In genomic region chr19:10714682-10715475, GRCm38 (mm10) we compare ENCODE assay signal across 9 mouse cellular contexts. TPM values are rescaled to one million over a fixed set of nuclear protein-coding genes. Genes with fewer than 3 reads are reported as not detected.
DNase-seq lines count a peak whose midpoint lies in the region; ATAC-seq and TF ChIP-seq lines count a peak whose summit lies in the region.
"Had no signal": no experiment of that assay in that cellular context is flagged by ENCODE, and none has a peak within 500 bp of the region (broad histone marks: within the 10 kb centered on the region; RNA-seq: fewer than 3 reads in every experiment).

No protein-coding gene starts in this region.

- H3K4me3 ChIP-seq in E14TG2a.4 (replicated peaks; ENCODE audit: low read length): no peak overlapping the region
- H3K4me3 ChIP-seq: liver, embryonic 13.5 days had no signal

- peak; percentile 84 for TF ChIP-seq CTCF in E14TG2a.4 (conservative IDR thresholded peaks at IDR 0.05; ENCODE audit: low read length)

- peaks cover 43% of the 10 kb centered on the region for H3K36me3 ChIP-seq in E14TG2a.4 (ENCODE audit: insufficient read depth, low read length)

- intact Hi-C loops in heart, postnatal 14 days (cut with DNase I): loop anchor here (2.0 kb wide), 1 partner anchor 116 kb away; the partner anchor contains the start of gene Cd6

- no peaks in the 10 kb centered on the region; the same call in 1 of the 2 replicates for H3K27me3 ChIP-seq in E14TG2a.4 (ENCODE audit: insufficient read depth, low read length)
- H3K27me3 ChIP-seq: liver, embryonic 13.5 days had no signal

- peaks cover 30% of the 10 kb centered on the region for H3K4me1 ChIP-seq in E14TG2a.4 (replicated peaks; ENCODE audit: low read depth, low read length)

- no peaks in the 10 kb centered on the region for H3K9me3 ChIP-seq in E14TG2a.4 (ENCODE audit: low read length)
- H3K9me3 ChIP-seq: liver, embryonic 13.5 days had no signal

- DNase-seq in adipocyte (ENCODE audit: low spot score): peak; percentile 80
- DNase-seq in embryo, embryonic 11.5 days (ENCODE audit: low read depth, low spot score): peak; percentile 65
- DNase-seq in heart, postnatal 14 days: peak; percentile 79 to 84
- peak; percentile 56 to 62 for DNase-seq in layer of hippocampus, adult 8-10 months (ENCODE audit: low spot score in 2 of 2)
- peak; percentile 83 for DNase-seq in lung, postnatal 14 days
- DNase-seq in right cerebral cortex, postnatal 25 days: peak; percentile 78
- DNase-seq: liver, embryonic 13.5 days had no signal

- no peak for ATAC-seq in monocyte, adult 5-6 weeks (replicated peaks; ENCODE audit: insufficient number of reproducible peaks, low FRiP score, low TSS enrichment, poor library complexity, severe bottlenecking)

RNA-seq across cellular contexts. Expression of gene Cd5, which starts 23.9 kb away (rescaled TPM):
- 1 to 10 TPM in 1 of 2 experiments, under 1 TPM in 1; 0.36 to 4.9 TPM for total RNA-seq in heart, postnatal 14 days (2021)
- under 1 TPM in 3 of 4 experiments, not detected in 1; 0.14 to 0.59 (median 0.58) TPM for total RNA-seq in layer of hippocampus, adult 8-10 months (2022)
- 1.0 to 3.1 TPM in 2 of 3 replicates, not detected in the other for total RNA-seq in monocyte, adult 5-6 weeks (2017)

RNA-seq across cellular contexts. Expression of gene Vps37c, which starts 26.3 kb away (rescaled TPM):
- total RNA-seq in heart, postnatal 14 days (2021): 10 to 100 TPM; 18.6 to 20.0 TPM
- total RNA-seq in layer of hippocampus, adult 8-10 months (2022): 10 to 100 TPM; 18.0 to 22.6 (median 20.7) TPM
- 7.3 to 22.2 TPM (median 18.7 TPM) in 3 replicates for total RNA-seq in monocyte, adult 5-6 weeks (2017)

RNA-seq across cellular contexts. Expression of gene Pga5, which starts 37.0 kb away (rescaled TPM):
- total RNA-seq in heart, postnatal 14 days (2021): not detected
- not detected for total RNA-seq in layer of hippocampus, adult 8-10 months (2022)
- not detected in 3 replicates for total RNA-seq in monocyte, adult 5-6 weeks (2017)
